Mouse (Mus musculus) mouse embryonic stem cell (cell line): ENCODE data around the gene Smim7.

Source experiments
- in situ Hi-C, 2 experiments: fragments of 300-500 bp; cut with MboI; formaldehyde crosslinking; loops; 1 replicate in 1 of 2; 3 replicates in 1 of 2; pipeline ENCODE4 v1.14.3; 2019 to 2020; ENCODE audit warnings: low sequenced_read_pairs in 2 of 2, low pct_unique_long_range_greater_than_20kb in 1 of 2, mixed read lengths in 1 of 2; ENCODE audit not compliant: unreplicated experiment in 1 of 2

The Smim7 gene

GRCm38 (mm10) chr8:72570633-72571610 lies at the start of gene Smim7:
Gene Smim7 (minus strand): TSS chr8:72571088.
- in situ Hi-C loops = no loop called here

GRCm38 (mm10) chr8:72590198-72590597 lies 19.3 kb upstream of the Smim7 start:
- in situ Hi-C loops = no loop called here

GRCm38 (mm10) chr8:72589286-72589685 lies 18.4 kb upstream of the Smim7 start:
- in situ Hi-C loops = no loop called here

GRCm38 (mm10) chr8:72588865-72589264 lies 18.0 kb upstream of the Smim7 start:
- in situ Hi-C loops = no loop called here

- in situ Hi-C loops = no loop called here
Measured at GRCm38 (mm10) chr8:72587806-72588205, 16.9 kb upstream of the Smim7 start.

- in situ Hi-C loops = no loop called here
Measured at GRCm38 (mm10) chr8:72584390-72584789, 13.5 kb upstream of the Smim7 start.

- in situ Hi-C loops = no loop called here
Measured at GRCm38 (mm10) chr8:72583056-72583771, 12.3 kb upstream of the Smim7 start.

- in situ Hi-C loops = no loop called here
Measured at GRCm38 (mm10) chr8:72579374-72579773, 8.5 kb upstream of the Smim7 start.

GRCm38 (mm10) chr8:72577941-72578340 lies 7.1 kb upstream of the Smim7 start:
- in situ Hi-C loops = no loop called here

- in situ Hi-C loops = no loop called here
Measured at GRCm38 (mm10) chr8:72577266-72577665, 6.4 kb upstream of the Smim7 start.

GRCm38 (mm10) chr8:72575915-72576314 lies 5.0 kb upstream of the Smim7 start:
- in situ Hi-C loops = no loop called here

- in situ Hi-C loops = no loop called here
Measured at GRCm38 (mm10) chr8:72573450-72573849, 2.6 kb upstream of the Smim7 start.

- in situ Hi-C loops = no loop called here
Measured at GRCm38 (mm10) chr8:72572507-72572906, 1.6 kb upstream of the Smim7 start.

- in situ Hi-C loops = no loop called here
Measured at GRCm38 (mm10) chr8:72571611-72572473, 954 bp upstream of the Smim7 start, which contains the start of gene Tmem38a. Gene Tmem38a (plus strand): TSS chr8:72572055.

- in situ Hi-C loops = no loop called here
Measured at GRCm38 (mm10) chr8:72565970-72566369, 4.9 kb downstream of the Smim7 start.

- in situ Hi-C loops = no loop called here
Measured at GRCm38 (mm10) chr8:72561111-72561689, 9.7 kb downstream of the Smim7 start.

GRCm38 (mm10) chr8:72555770-72556169 lies 15.1 kb downstream of the Smim7 start:
- in situ Hi-C loops = no loop called here

- in situ Hi-C loops = no loop called here
Measured at GRCm38 (mm10) chr8:72549314-72549892, 21.5 kb downstream of the Smim7 start.
